Mouse (Mus musculus): ENCODE results near the gene Vps37b. TPM values are rescaled to one million over a fixed set of nuclear protein-coding genes. Genes with fewer than 3 reads are reported as not detected.
"Not testable (repeated sequence)": the region's sequence is repeated elsewhere in the genome, so short reads cannot be mapped to it uniquely, and the experiment has no call there.

Vps37b gene
- polyA plus RNA-seq, 1 experiment from 2014 or later: 40.7 TPM

- no peaks in the 10 kb centered on the region for H3K4me1 ChIP-seq (replicated peaks)
- no peak overlapping the region for H3K27ac ChIP-seq
- H3K4me2 ChIP-seq: no peak overlapping the region
- 71% methylated on average over 5 of the region's 5 CpGs for WGBS
- no peak overlapping the region for H3K9ac ChIP-seq (replicated peaks)
- H3K27me3 ChIP-seq: no peaks in the 10 kb centered on the region
- H3K4me3 ChIP-seq (replicated peaks): no peak overlapping the region
- no peak for ATAC-seq (ENCODE audit: insufficient number of reproducible peaks, insufficient read depth, low FRiP score, low TSS enrichment, low read depth)
- no peaks in the 10 kb centered on the region for H3K36me3 ChIP-seq
- peaks cover 5% of the 10 kb centered on the region for H3K9me3 ChIP-seq
Measured at GRCm38 (mm10) chr5:124059677-124060076, 27.6 kb upstream of the Vps37b start.

- Histone ChIP-seq H3K27ac (no peak overlapping the region), H3K4me3 (replicated peaks) (no peak overlapping the region), H3K9me3 (peaks cover 5% of the 10 kb centered on the region), H3K36me3 (no peaks in the 10 kb centered on the region), H3K9ac (replicated peaks) (no peak overlapping the region), H3K4me1 (replicated peaks) (no peaks in the 10 kb centered on the region), H3K27me3 (no peaks in the 10 kb centered on the region), H3K4me2 (no peak overlapping the region)
- ATAC-seq (ENCODE audit: insufficient number of reproducible peaks, insufficient read depth, low FRiP score, low TSS enrichment, low read depth): no peak
- 87% methylated on average over 7 of the region's 7 CpGs for WGBS
Measured at GRCm38 (mm10) chr5:124058749-124059148, 26.7 kb upstream of the Vps37b start.

- peaks cover 5% of the 10 kb centered on the region for H3K9me3 ChIP-seq
- ATAC-seq (ENCODE audit: insufficient number of reproducible peaks, insufficient read depth, low FRiP score, low TSS enrichment, low read depth): no peak
- H3K27ac ChIP-seq: no peak overlapping the region
- H3K27me3 ChIP-seq: no peaks in the 10 kb centered on the region
- no peak overlapping the region for H3K9ac ChIP-seq (replicated peaks)
- H3K36me3 ChIP-seq: no peaks in the 10 kb centered on the region
- no peak overlapping the region for H3K4me2 ChIP-seq
- H3K4me3 ChIP-seq (replicated peaks): no peak overlapping the region
- 73% methylated on average over 4 of the region's 4 CpGs for WGBS
- H3K4me1 ChIP-seq (replicated peaks): no peaks in the 10 kb centered on the region
Measured at GRCm38 (mm10) chr5:124056956-124057355, 24.9 kb upstream of the Vps37b start.

GRCm38 (mm10) chr5:124056219-124056618, 24.1 kb upstream of the Vps37b start:
- H3K4me1 ChIP-seq (replicated peaks): no peaks in the 10 kb centered on the region
- WGBS: 100% methylated on average over 1 of the region's 1 CpGs
- ATAC-seq (ENCODE audit: insufficient number of reproducible peaks, insufficient read depth, low FRiP score, low TSS enrichment, low read depth): no peak
- no peak overlapping the region for H3K4me3 ChIP-seq (replicated peaks)
- no peaks in the 10 kb centered on the region for H3K27me3 ChIP-seq
- no peak overlapping the region for H3K9ac ChIP-seq (replicated peaks)
- no peak overlapping the region for H3K4me2 ChIP-seq
- no peaks in the 10 kb centered on the region for H3K36me3 ChIP-seq
- peaks cover 5% of the 10 kb centered on the region for H3K9me3 ChIP-seq
- H3K27ac ChIP-seq: no peak overlapping the region

GRCm38 (mm10) chr5:124052641-124053040, 20.6 kb upstream of the Vps37b start:
- not testable (repeated sequence) for H3K4me2 ChIP-seq; H3K4me3 ChIP-seq (replicated peaks); ATAC-seq (ENCODE audit: insufficient number of reproducible peaks, insufficient read depth, low FRiP score, low TSS enrichment, low read depth); H3K36me3 ChIP-seq; H3K27ac ChIP-seq; H3K27me3 ChIP-seq; H3K9me3 ChIP-seq; H3K9ac ChIP-seq (replicated peaks)
- H3K4me1 ChIP-seq (replicated peaks): peaks cover 15% of the 10 kb centered on the region
- 91% methylated on average over 7 of the region's 7 CpGs for WGBS

GRCm38 (mm10) chr5:124051899-124052491, 19.9 kb upstream of the Vps37b start:
- Histone ChIP-seq H3K4me1 (replicated peaks) (peaks cover 15% of the 10 kb centered on the region), H3K4me2 (no peak overlapping the region), H3K27ac (no peak overlapping the region), H3K36me3 (no peaks in the 10 kb centered on the region), H3K4me3 (replicated peaks) (no peak overlapping the region), H3K9ac (replicated peaks) (no peak overlapping the region), H3K27me3 (no peaks in the 10 kb centered on the region), H3K9me3 (peaks cover 5% of the 10 kb centered on the region)
- ATAC-seq (ENCODE audit: insufficient number of reproducible peaks, insufficient read depth, low FRiP score, low TSS enrichment, low read depth): no peak
- WGBS: 83% methylated on average over 11 of the region's 11 CpGs

GRCm38 (mm10) chr5:124050095-124051050, 18.3 kb upstream of the Vps37b start:
- Histone ChIP-seq H3K9ac (replicated peaks) (no peak overlapping the region; the same call in 1 of the 2 replicates), H3K4me1 (replicated peaks) (peaks cover 15% of the 10 kb centered on the region), H3K4me2 (no peak overlapping the region), H3K36me3 (no peaks in the 10 kb centered on the region), H3K4me3 (replicated peaks) (no peak overlapping the region), H3K27me3 (no peaks in the 10 kb centered on the region), H3K9me3 (no peaks in the 10 kb centered on the region), H3K27ac (peak overlapping the region; percentile 75)
- no peak for ATAC-seq (ENCODE audit: insufficient number of reproducible peaks, insufficient read depth, low FRiP score, low TSS enrichment, low read depth)
- 43% methylated on average over 14 of the region's 14 CpGs for WGBS

GRCm38 (mm10) chr5:124049249-124050045, 17.4 kb upstream of the Vps37b start:
- 77% methylated on average over 15 of the region's 15 CpGs for WGBS
- H3K9ac ChIP-seq (replicated peaks): no peak overlapping the region; the same call in 1 of the 2 replicates
- H3K27ac ChIP-seq: peak overlapping the region; percentile 75

GRCm38 (mm10) chr5:124046741-124047401, 14.8 kb upstream of the Vps37b start:
- no peaks in the 10 kb centered on the region for H3K36me3 ChIP-seq
- H3K9ac ChIP-seq (replicated peaks): no peak overlapping the region
- no peak overlapping the region for H3K4me3 ChIP-seq (replicated peaks)
- H3K4me2 ChIP-seq: no peak overlapping the region
- H3K27ac ChIP-seq: no peak overlapping the region
- 81% methylated on average over 7 of the region's 7 CpGs for WGBS
- peaks cover 15% of the 10 kb centered on the region for H3K4me1 ChIP-seq (replicated peaks)
- no peaks in the 10 kb centered on the region for H3K9me3 ChIP-seq
- ATAC-seq (ENCODE audit: insufficient number of reproducible peaks, insufficient read depth, low FRiP score, low TSS enrichment, low read depth): no peak
- H3K27me3 ChIP-seq: no peaks in the 10 kb centered on the region

More at GRCm38 (mm10) chr5:124049249-124050045, 17.4 kb upstream of the Vps37b start:
- Histone ChIP-seq H3K9me3 (no peaks in the 10 kb centered on the region), H3K27me3 (no peaks in the 10 kb centered on the region), H3K4me2 (no peak overlapping the region), H3K36me3 (no peaks in the 10 kb centered on the region), H3K4me1 (replicated peaks) (peaks cover 15% of the 10 kb centered on the region), H3K4me3 (replicated peaks) (no peak overlapping the region)
- no peak for ATAC-seq (ENCODE audit: insufficient number of reproducible peaks, insufficient read depth, low FRiP score, low TSS enrichment, low read depth)

- Histone ChIP-seq H3K4me1 (replicated peaks) (peaks cover 13% of the 10 kb centered on the region), H3K27ac (no peak overlapping the region), H3K4me3 (replicated peaks) (no peak overlapping the region), H3K27me3 (no peaks in the 10 kb centered on the region), H3K36me3 (no peaks in the 10 kb centered on the region), H3K4me2 (no peak overlapping the region), H3K9me3 (no peaks in the 10 kb centered on the region), H3K9ac (replicated peaks) (no peak overlapping the region)
- WGBS: 30% methylated on average over 11 of the region's 11 CpGs
- ATAC-seq (ENCODE audit: insufficient number of reproducible peaks, insufficient read depth, low FRiP score, low TSS enrichment, low read depth): no peak
Measured at GRCm38 (mm10) chr5:124045453-124046010, 13.5 kb upstream of the Vps37b start.
